Mouse (Mus musculus) myocyte (in vitro differentiated cells): ENCODE measurements around the gene Pkn1.
A peak's percentile ranks its signal among the peaks of the same experiment; 100 is the strongest.

Source experiments
- CEBPB ChIP-seq: IDR thresholded peaks from 2 replicates; pipeline ENCODE4 v1.6.1; 2011; ENCODE audit warnings: mild to moderate bottlenecking, moderate library complexity; ENCODE audit not compliant: poor library complexity, insufficient read depth, severe bottlenecking
- E2F4 ChIP-seq: IDR thresholded peaks from one replicate; pipeline ENCODE4 v1.6.1; 2011; ENCODE audit warnings: mild to moderate bottlenecking, control low read depth, moderate library complexity; ENCODE audit not compliant: insufficient read depth
- MYOG ChIP-seq, 3 experiments: IDR thresholded peaks; one replicate each; pipeline ENCODE4 v1.6.1; 2011; ENCODE audit warnings: control low read depth in 2 of 3, low read depth in 2 of 3, mild to moderate bottlenecking in 2 of 3; ENCODE audit not compliant: insufficient read length in 2 of 3, control insufficient read depth in 1 of 3, insufficient read depth in 1 of 3
- POLR2A ChIP-seq: IDR thresholded peaks from one replicate; pipeline ENCODE4 v1.6.1; 2011; ENCODE audit warnings: low read depth, mild to moderate bottlenecking, control low read depth, moderate library complexity; ENCODE audit not compliant: insufficient read length
- POLR2AphosphoS2 ChIP-seq: IDR thresholded peaks from one replicate; pipeline ENCODE4 v1.6.1; 2011; ENCODE audit warnings: low read depth, control low read depth; ENCODE audit not compliant: insufficient read length
- REST ChIP-seq: IDR thresholded peaks from one replicate; pipeline ENCODE4 v1.6.1; 2011; ENCODE audit warnings: mild to moderate bottlenecking, control low read depth, moderate library complexity; ENCODE audit not compliant: insufficient read depth, insufficient read length

GRCm38 (mm10) chr8:83739711-83740468, 40.9 kb upstream of the Pkn1 start:
- TF ChIP-seq POLR2A: no peak
- TF ChIP-seq MYOG (IDR thresholded peaks at IDR 0.05; ENCODE audit: control insufficient read depth in 1 of 3, insufficient read depth in 1 of 3, insufficient read length in 2 of 3, low read depth in 2 of 3): peak; percentile 89 to 98 (median 94)
- TF ChIP-seq POLR2AphosphoS2: no peak
- TF ChIP-seq CEBPB: no peak
- TF ChIP-seq REST: no peak
- no peak for TF ChIP-seq E2F4
